Mouse (Mus musculus): Measurements from ENCODE around the gene Sec16a. TPM values are rescaled to one million over a fixed set of nuclear protein-coding genes. Genes with fewer than 3 reads are reported as not detected.

Sec16a gene
- polyA plus RNA-seq, 1 experiment from 2014 or later, result 26.0 TPM

GRCm38 (mm10) chr2:26483230-26483869, 38.3 kb upstream of the Sec16a start:
- Histone ChIP-seq H3K9me3 (no peaks in the 10 kb centered on the region), H3K36me3 (peaks cover 67% of the 10 kb centered on the region), H3K4me2 (replicated peaks) (no peak overlapping the region), H3K27me3 (replicated peaks) (no peaks in the 10 kb centered on the region), H3K27ac (peak overlapping the region; percentile 33; the same call in 1 of the 2 replicates), H3K4me3 (no peak overlapping the region), H3K4me1 (peaks cover 89% of the 10 kb centered on the region), H3K9ac (peak overlapping the region; percentile 27; the same call in 1 of the 2 replicates)
- WGBS, result 60% methylated on average over 13 of the region's 13 CpGs
- ATAC-seq (ENCODE audit: low FRiP score, low read depth), result no peak

GRCm38 (mm10) chr2:26482824-26483223, 37.8 kb upstream of the Sec16a start:
- peak overlapping the region; percentile 33; the same call in 1 of the 2 replicates for H3K27ac ChIP-seq
- H3K9me3 ChIP-seq, result no peaks in the 10 kb centered on the region
- WGBS, result 87% methylated on average over 3 of the region's 3 CpGs
- 0 out of 2 replicates have a peak overlapping the region, but pooled peaks have one; percentile 1 for H3K9ac ChIP-seq
- peaks cover 89% of the 10 kb centered on the region for H3K4me1 ChIP-seq
- H3K36me3 ChIP-seq, result peaks cover 73% of the 10 kb centered on the region
- no peaks in the 10 kb centered on the region for H3K27me3 ChIP-seq (replicated peaks)
- H3K4me3 ChIP-seq, result no peak overlapping the region
- ATAC-seq (ENCODE audit: low FRiP score, low read depth), result no peak
- 0 out of 2 replicates have a peak overlapping the region, but pooled peaks have one; percentile 3 for H3K4me2 ChIP-seq (replicated peaks)

GRCm38 (mm10) chr2:26481724-26482495, 36.9 kb upstream of the Sec16a start:
- Histone ChIP-seq H3K27me3 (replicated peaks) (no peaks in the 10 kb centered on the region), H3K36me3 (peaks cover 82% of the 10 kb centered on the region), H3K27ac (no peak overlapping the region; the same call in 1 of the 2 replicates), H3K9me3 (no peaks in the 10 kb centered on the region), H3K9ac (no peak overlapping the region), H3K4me2 (replicated peaks) (0 out of 2 replicates have a peak overlapping the region, but pooled peaks have one; percentile 3), H3K4me3 (no peak overlapping the region), H3K4me1 (peaks cover 89% of the 10 kb centered on the region)
- ATAC-seq (ENCODE audit: low FRiP score, low read depth), result no peak
- 67% methylated on average over 10 of the region's 10 CpGs for WGBS

GRCm38 (mm10) chr2:26480911-26481310, 35.9 kb upstream of the Sec16a start:
- WGBS, result 95% methylated on average over 12 of the region's 12 CpGs
- H3K27me3 ChIP-seq (replicated peaks), result no peaks in the 10 kb centered on the region
- H3K4me3 ChIP-seq, result no peak overlapping the region
- no peak overlapping the region for H3K27ac ChIP-seq
- peaks cover 89% of the 10 kb centered on the region for H3K4me1 ChIP-seq
- peaks cover 92% of the 10 kb centered on the region for H3K36me3 ChIP-seq
- 0 out of 2 replicates have a peak overlapping the region, but pooled peaks have one; percentile 23 for H3K9ac ChIP-seq
- no peak for ATAC-seq (ENCODE audit: low FRiP score, low read depth)
- H3K9me3 ChIP-seq, result no peaks in the 10 kb centered on the region
- no peak overlapping the region for H3K4me2 ChIP-seq (replicated peaks)

GRCm38 (mm10) chr2:26478685-26479205, 33.7 kb upstream of the Sec16a start:
- peaks cover 79% of the 10 kb centered on the region for H3K4me1 ChIP-seq
- peak; percentile 58; the same call in 1 of the 2 replicates for ATAC-seq (ENCODE audit: low FRiP score, low read depth)

GRCm38 (mm10) chr2:26477911-26478310, 32.9 kb upstream of the Sec16a start:
- no peak overlapping the region for H3K4me2 ChIP-seq (replicated peaks)
- no peak overlapping the region for H3K4me3 ChIP-seq
- H3K27me3 ChIP-seq (replicated peaks), result no peaks in the 10 kb centered on the region
- 94% methylated on average over 7 of the region's 7 CpGs for WGBS
- H3K9me3 ChIP-seq, result no peaks in the 10 kb centered on the region
- peaks cover 71% of the 10 kb centered on the region for H3K4me1 ChIP-seq
- peaks cover 98% of the 10 kb centered on the region for H3K36me3 ChIP-seq
- ATAC-seq (ENCODE audit: low FRiP score, low read depth), result no peak
- H3K27ac ChIP-seq, result no peak overlapping the region
- no peak overlapping the region for H3K9ac ChIP-seq

More at GRCm38 (mm10) chr2:26478685-26479205, 33.7 kb upstream of the Sec16a start:
- Histone ChIP-seq H3K9me3 (no peaks in the 10 kb centered on the region), H3K27ac (no peak overlapping the region; the same call in 1 of the 2 replicates), H3K4me2 (replicated peaks) (no peak overlapping the region), H3K9ac (0 out of 2 replicates have a peak overlapping the region, but pooled peaks have one; percentile 14), H3K4me3 (no peak overlapping the region), H3K36me3 (peaks cover 98% of the 10 kb centered on the region), H3K27me3 (replicated peaks) (no peaks in the 10 kb centered on the region)
- 72% methylated on average over 2 of the region's 2 CpGs for WGBS

- Histone ChIP-seq H3K9ac (0 out of 2 replicates have a peak overlapping the region, but pooled peaks have one; percentile 23), H3K4me3 (no peak overlapping the region), H3K27ac (peak overlapping the region; percentile 51), H3K36me3 (peaks cover 99% of the 10 kb centered on the region), H3K4me2 (replicated peaks) (no peak overlapping the region), H3K27me3 (replicated peaks) (no peaks in the 10 kb centered on the region), H3K4me1 (peaks cover 60% of the 10 kb centered on the region), H3K9me3 (no peaks in the 10 kb centered on the region)
- peak; percentile 75 for ATAC-seq (ENCODE audit: low FRiP score, low read depth)
- 67% methylated on average over 13 of the region's 13 CpGs for WGBS
Measured at GRCm38 (mm10) chr2:26475505-26476430, 30.8 kb upstream of the Sec16a start.

GRCm38 (mm10) chr2:26474789-26475504, 29.9 kb upstream of the Sec16a start:
- H3K9ac ChIP-seq, result no peak overlapping the region
- no peak overlapping the region; the same call in 1 of the 2 replicates for H3K4me2 ChIP-seq (replicated peaks)
- 48% methylated on average over 9 of the region's 9 CpGs for WGBS
- H3K27ac ChIP-seq, result peak overlapping the region; percentile 46; the same call in 1 of the 2 replicates
- peaks cover 99% of the 10 kb centered on the region for H3K36me3 ChIP-seq
- no peaks in the 10 kb centered on the region for H3K9me3 ChIP-seq
- no peaks in the 10 kb centered on the region for H3K27me3 ChIP-seq (replicated peaks)
- H3K4me1 ChIP-seq, result peaks cover 56% of the 10 kb centered on the region
- no peak for ATAC-seq (ENCODE audit: low FRiP score, low read depth)
- H3K4me3 ChIP-seq, result no peak overlapping the region

- ATAC-seq (ENCODE audit: low FRiP score, low read depth), result no peak
- Histone ChIP-seq H3K9me3 (no peaks in the 10 kb centered on the region), H3K36me3 (peaks cover 99% of the 10 kb centered on the region), H3K4me2 (replicated peaks) (no peak overlapping the region), H3K27me3 (replicated peaks) (no peaks in the 10 kb centered on the region), H3K9ac (no peak overlapping the region), H3K4me1 (peaks cover 31% of the 10 kb centered on the region), H3K27ac (no peak overlapping the region), H3K4me3 (no peak overlapping the region)
- WGBS, result 92% methylated on average over 11 of the region's 11 CpGs
Measured at GRCm38 (mm10) chr2:26472312-26473090, 27.5 kb upstream of the Sec16a start.

GRCm38 (mm10) chr2:26471652-26472285, 26.8 kb upstream of the Sec16a start:
- no peaks in the 10 kb centered on the region for H3K27me3 ChIP-seq (replicated peaks)
- peaks cover 99% of the 10 kb centered on the region for H3K36me3 ChIP-seq
- H3K27ac ChIP-seq, result no peak overlapping the region
- ATAC-seq (ENCODE audit: low FRiP score, low read depth), result no peak
- 90% methylated on average over 6 of the region's 6 CpGs for whole genome bisulfite sequencing
- no peak overlapping the region for H3K9ac ChIP-seq
- peaks cover 24% of the 10 kb centered on the region for H3K4me1 ChIP-seq
- H3K4me2 ChIP-seq (replicated peaks), result no peak overlapping the region
- no peaks in the 10 kb centered on the region for H3K9me3 ChIP-seq
- no peak overlapping the region for H3K4me3 ChIP-seq
